Mouse (Mus musculus) bone marrow macrophage, adult 2 months (primary cell): ENCODE measurements around the gene Elmsan1. TPM values are rescaled to one million over a fixed set of nuclear protein-coding genes. Genes with fewer than 3 reads are reported as not detected.
"Not testable (repeated sequence)": the region's sequence is repeated elsewhere in the genome, so short reads cannot be mapped to it uniquely, and the experiment has no call there.

ENCODE experiments used
- H3K27ac ChIP-seq: 2 replicates; pipeline ENCODE4 v1.5.1; 2012; ENCODE audit warnings: low read depth, low read length; ENCODE audit not compliant: insufficient read depth
- H3K4me1 ChIP-seq: 2 replicates; pipeline ENCODE4 v1.6.1; 2012; ENCODE audit warnings: low read length; ENCODE audit not compliant: control insufficient read depth, insufficient read depth
- H3K4me3 ChIP-seq: 2 replicates; pipeline ENCODE4 v1.5.1; 2012; ENCODE audit warnings: mild to moderate bottlenecking, low read length, moderate library complexity; ENCODE audit not compliant: insufficient read depth
- CTCF ChIP-seq: IDR thresholded peaks from 2 replicates; pipeline ENCODE4 v1.5.1; 2012; ENCODE audit warnings: low read depth, mild to moderate bottlenecking, low read length, moderate library complexity
- POLR2A ChIP-seq: IDR thresholded peaks from 2 replicates; pipeline ENCODE4 v1.6.1; 2012; ENCODE audit warnings: mild to moderate bottlenecking, low read depth, low read length, borderline replicate concordance
- polyA plus RNA-seq: library from polyadenylated mRNA; stranded (reverse); fragments of >200 nt; gene quantifications from 2 replicates; pipeline ENCODE4 v1.2.4, GENCODE M21; 2012; ENCODE audit not compliant: missing spikeins, insufficient read depth, insufficient read length

Gene Elmsan1
- polyA plus RNA-seq, 1 experiment, result 33.7 TPM

DNA sequence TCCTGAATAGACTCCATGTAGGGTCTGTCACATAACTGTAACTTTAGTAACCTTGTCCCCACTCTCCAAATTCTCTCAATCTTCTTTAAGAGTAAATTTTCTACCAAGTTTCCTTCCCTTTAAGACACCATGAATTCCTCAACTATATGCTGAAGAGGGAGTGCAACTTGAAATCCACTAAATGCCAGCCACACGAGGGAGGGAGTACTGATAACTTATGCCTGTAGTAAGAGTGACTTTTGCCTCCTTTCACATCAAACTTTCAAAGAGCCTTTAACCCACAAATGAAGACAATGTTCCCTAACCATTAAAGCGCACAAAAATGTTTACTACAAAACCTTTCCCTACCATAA, 117.2 kb downstream of the Elmsan1 start:
- no peak overlapping the region for H3K27ac ChIP-seq
- peak overlapping the region; percentile 62; the same call in 1 of the 2 replicates for H3K4me3 ChIP-seq
- TF ChIP-seq POLR2A (no peak), CTCF (no peak)
- H3K4me1 ChIP-seq, result 0 out of 2 replicates have a peak, but pooled peaks cover 2% of the 10 kb centered on the region

DNA sequence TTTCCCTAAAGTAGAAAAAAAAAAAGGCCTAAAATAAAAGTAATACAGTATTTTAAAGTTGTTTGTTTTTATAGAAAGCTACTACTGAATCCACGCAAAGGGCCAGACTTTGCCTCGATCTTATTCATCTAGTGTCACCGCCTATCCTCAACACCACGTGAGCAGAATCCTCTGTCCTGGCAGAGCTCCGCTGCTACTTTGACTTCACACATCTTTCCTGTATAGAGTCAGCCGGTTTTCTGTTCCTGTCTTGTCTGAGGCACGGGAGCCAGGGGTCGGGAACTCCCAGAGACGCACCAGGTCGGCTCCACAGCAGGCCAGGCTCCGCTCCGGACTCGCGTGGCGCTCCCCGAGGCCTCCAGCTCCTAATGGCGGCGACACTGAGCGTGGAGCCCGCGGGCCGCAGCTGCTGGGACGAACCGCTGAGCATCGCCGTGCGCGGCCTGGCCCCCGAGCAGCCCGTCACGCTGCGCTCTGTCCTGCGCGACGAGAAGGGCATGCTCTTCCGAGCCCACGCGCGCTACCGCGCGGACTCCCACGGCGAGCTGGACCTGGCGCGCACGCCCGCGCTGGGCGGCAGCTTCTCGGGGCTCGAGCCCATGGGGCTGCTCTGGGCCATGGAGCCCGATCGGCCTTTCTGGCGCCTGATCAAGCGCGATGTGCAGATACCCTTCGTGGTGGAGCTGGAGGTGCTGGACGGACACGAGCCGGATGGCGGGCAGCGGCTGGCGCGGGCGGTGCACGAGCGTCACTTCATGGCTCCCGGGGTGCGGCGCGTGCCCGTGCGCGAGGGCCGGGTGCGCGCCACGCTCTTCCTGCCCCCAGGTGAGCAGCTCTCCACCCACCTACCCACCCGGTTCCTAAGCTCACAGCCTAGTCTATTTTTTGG, 117.8 kb downstream of the Elmsan1 start, which contains the start of gene Acot6:
Gene Acot6, plus strand, starts transcription at position 51 of the 889 bp plus-strand sequence.
- peak within 1 kb of the TSS; percentile 62 for H3K4me3 ChIP-seq
- H3K4me1 ChIP-seq, H3K27ac ChIP-seq: not testable (repeated sequence)

GRCm38 (mm10) chr12:84100071-84100470, 118.6 kb downstream of the Elmsan1 start:
- Histone ChIP-seq H3K4me1 (0 out of 2 replicates have a peak, but pooled peaks cover 2% of the 10 kb centered on the region), H3K4me3 (no peak overlapping the region), H3K27ac (no peak overlapping the region)
- TF ChIP-seq CTCF (no peak), POLR2A (no peak)

DNA sequence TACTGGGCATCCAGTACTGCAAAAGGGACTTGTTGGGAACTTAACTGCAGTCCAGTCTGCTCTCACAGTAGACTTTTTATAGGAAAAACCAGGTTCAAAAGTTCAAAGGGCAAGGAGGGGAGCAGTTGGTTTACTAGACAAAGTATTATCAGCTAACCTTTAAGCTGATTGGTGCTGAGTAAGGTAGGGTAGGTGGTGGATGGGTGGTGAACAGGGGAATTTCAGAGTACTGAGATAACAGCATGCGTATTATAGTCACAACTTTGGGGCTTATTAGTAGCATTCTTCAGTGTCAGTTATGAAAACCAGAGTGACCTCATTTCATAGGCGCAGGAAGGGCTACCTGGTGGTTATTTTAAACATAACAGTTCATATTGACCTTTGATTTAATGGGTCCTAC, 119.1 kb downstream of the Elmsan1 start:
- no peak overlapping the region for H3K4me3 ChIP-seq
- TF ChIP-seq CTCF (no peak), POLR2A (no peak)
- H3K4me1 ChIP-seq, result 0 out of 2 replicates have a peak, but pooled peaks cover 2% of the 10 kb centered on the region
- no peak overlapping the region for H3K27ac ChIP-seq

Other genes starting within 250 kb of the Elmsan1 start
- not detected in 2 replicates for gene Heatr4, start 234.0 kb downstream of the Elmsan1 start, polyA plus RNA-seq
- gene Acot2, start 231.0 kb downstream of the Elmsan1 start, polyA plus RNA-seq, result 12.5 and 15.0 TPM in 2 replicates
- gene Acot1, start 209.4 kb downstream of the Elmsan1 start, polyA plus RNA-seq, result 13.0 and 14.5 TPM in 2 replicates
- gene Acot4, start 180.5 kb downstream of the Elmsan1 start, polyA plus RNA-seq, result 0.09 and 0.36 TPM in 2 replicates
- not detected in 2 replicates for gene Gm49366, start 179.9 kb downstream of the Elmsan1 start, polyA plus RNA-seq
- gene Acot3, start 166.7 kb downstream of the Elmsan1 start, polyA plus RNA-seq, result not detected in 2 replicates
- gene Acot5, start 149.6 kb downstream of the Elmsan1 start, polyA plus RNA-seq, result not detected in 2 replicates
- gene Acot6, start 118.2 kb downstream of the Elmsan1 start, polyA plus RNA-seq, result 0.47 and 0.49 TPM in 2 replicates
- gene Dnal1, start 104.5 kb downstream of the Elmsan1 start, polyA plus RNA-seq, result 3.9 TPM in 2 replicates
- gene Pnma1, start 70.4 kb downstream of the Elmsan1 start, polyA plus RNA-seq, result 0.23 TPM in 1 of 2 replicates, not detected in the other
- gene Ptgr2, start 66.4 kb upstream of the Elmsan1 start, polyA plus RNA-seq, result 46.7 and 50.7 TPM in 2 replicates
- gene Zfp410, start 98.0 kb upstream of the Elmsan1 start, polyA plus RNA-seq, result 26.3 and 27.3 TPM in 2 replicates
- gene Coq6, start 142.8 kb upstream of the Elmsan1 start, polyA plus RNA-seq, result 7.1 and 10.5 TPM in 2 replicates
- gene Fam161b, start 143.0 kb upstream of the Elmsan1 start, polyA plus RNA-seq, result 0.64 TPM in 2 replicates
- gene Entpd5, start 190.1 kb upstream of the Elmsan1 start, polyA plus RNA-seq, result 14.2 and 18.7 TPM in 2 replicates
- gene Bbof1, start 190.2 kb upstream of the Elmsan1 start, polyA plus RNA-seq, result 0.90 and 1.2 TPM in 2 replicates
- 17.9 and 18.2 TPM in 2 replicates for gene Rnf113a2, start 198.3 kb upstream of the Elmsan1 start, polyA plus RNA-seq
- gene Aldh6a1, start 232.1 kb upstream of the Elmsan1 start, polyA plus RNA-seq, result 15.0 and 18.3 TPM in 2 replicates
- gene Lin52, start 232.5 kb upstream of the Elmsan1 start, polyA plus RNA-seq, result 10.3 and 13.7 TPM in 2 replicates